Mouse (Mus musculus): ENCODE results near the gene Ankrd40. TPM values are rescaled to one million over a fixed set of nuclear protein-coding genes. Genes with fewer than 3 reads are reported as not detected.

Gene Ankrd40
- polyA plus RNA-seq, 1 experiment from 2014 or later: 9.2 TPM

DNA sequence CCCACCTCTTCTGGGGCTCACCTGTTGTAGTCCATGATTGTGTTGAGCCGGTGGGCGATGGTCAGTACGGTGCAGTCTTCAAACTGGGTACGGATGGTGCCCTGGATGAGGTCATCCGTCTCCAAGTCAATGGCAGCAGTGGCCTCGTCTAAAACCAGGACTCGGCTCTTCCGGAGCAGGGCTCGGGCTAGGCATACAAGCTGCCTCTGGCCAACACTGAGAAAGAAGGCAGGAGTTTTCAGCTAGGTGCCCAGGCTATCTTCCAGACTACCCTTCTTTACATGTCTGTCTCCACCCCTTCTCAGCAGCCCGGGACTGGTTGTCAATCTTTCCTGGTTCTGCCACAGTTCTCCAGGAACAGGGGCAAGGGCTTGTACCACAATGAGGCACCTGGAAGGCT is 18.1 kb downstream of the Ankrd40 start:
- no peak overlapping the region for H3K4me2 ChIP-seq (ENCODE audit: low read length)
- H3K27ac ChIP-seq (ENCODE audit: low read depth, low read length): no peak overlapping the region
- H3K4me3 ChIP-seq (ENCODE audit: low read length): no peak overlapping the region
- H3K9ac ChIP-seq (ENCODE audit: low read depth, low read length): no peak overlapping the region
- H3K27me3 ChIP-seq (replicated peaks; ENCODE audit: control insufficient read depth, insufficient read depth, low read length): no peaks in the 10 kb centered on the region
- H3K36me3 ChIP-seq (ENCODE audit: control insufficient read depth, insufficient read depth, low read length): no peaks in the 10 kb centered on the region
- H3K9me3 ChIP-seq (ENCODE audit: control insufficient read depth, low read length): no peaks in the 10 kb centered on the region
- WGBS: 83% methylated on average over 10 of the region's 10 CpGs
- no peak for ATAC-seq
- H3K4me1 ChIP-seq (ENCODE audit: control insufficient read depth, insufficient read depth, low read depth, low read length): peaks cover 9% of the 10 kb centered on the region

DNA sequence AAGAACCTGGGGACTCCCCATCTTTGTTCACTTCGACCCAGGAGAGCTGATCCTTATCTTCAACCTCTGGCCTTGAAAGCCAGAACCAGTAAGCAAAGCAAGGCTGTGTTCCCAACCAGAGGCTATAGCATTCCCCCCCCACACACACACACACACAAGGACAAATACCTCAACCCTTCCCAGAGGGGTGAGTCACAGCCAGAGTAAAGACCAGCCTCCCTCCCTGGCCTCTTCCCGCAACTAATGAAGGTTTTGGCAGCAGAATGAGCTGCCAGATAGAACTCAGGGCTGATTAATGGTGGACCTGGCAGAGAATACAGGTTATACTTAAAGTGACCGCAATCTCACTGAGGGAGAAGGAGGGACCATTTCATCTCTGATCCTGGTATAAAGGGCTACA is 18.8 kb downstream of the Ankrd40 start:
- H3K4me3 ChIP-seq (ENCODE audit: low read length): no peak overlapping the region
- no peak overlapping the region for H3K27ac ChIP-seq (ENCODE audit: low read depth, low read length)
- H3K27me3 ChIP-seq (replicated peaks; ENCODE audit: control insufficient read depth, insufficient read depth, low read length): no peaks in the 10 kb centered on the region
- peaks cover 9% of the 10 kb centered on the region for H3K4me1 ChIP-seq (ENCODE audit: control insufficient read depth, insufficient read depth, low read depth, low read length)
- H3K9ac ChIP-seq (ENCODE audit: low read depth, low read length): no peak overlapping the region
- H3K9me3 ChIP-seq (ENCODE audit: control insufficient read depth, low read length): no peaks in the 10 kb centered on the region
- WGBS: 70% methylated on average over 3 of the region's 3 CpGs
- no peak for ATAC-seq
- no peak overlapping the region for H3K4me2 ChIP-seq (ENCODE audit: low read length)
- no peaks in the 10 kb centered on the region for H3K36me3 ChIP-seq (ENCODE audit: control insufficient read depth, insufficient read depth, low read length)

DNA sequence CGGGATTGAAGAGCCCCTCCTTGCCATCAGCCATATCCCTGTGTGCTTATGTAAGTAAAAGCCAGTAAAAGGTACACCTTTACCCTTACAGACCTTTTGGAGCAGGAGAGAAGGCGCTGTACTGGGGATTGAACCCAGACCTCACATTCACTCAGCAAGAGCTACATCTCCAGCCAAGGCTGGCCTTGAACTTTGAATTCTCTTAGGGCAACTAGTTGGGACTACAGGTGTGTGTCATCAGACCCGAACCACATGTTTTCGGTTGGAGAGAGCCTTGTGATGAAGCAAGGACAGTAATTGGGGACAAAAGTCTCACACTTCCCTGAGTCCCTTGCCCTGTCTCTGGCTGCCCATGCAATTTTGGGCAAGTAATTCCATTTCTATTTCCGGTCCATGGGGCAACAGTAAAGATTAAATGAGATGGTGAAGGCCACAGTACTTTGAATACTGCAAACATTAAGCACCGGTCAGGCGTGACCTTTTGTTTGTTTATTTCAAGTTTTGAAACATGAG is 19.3 kb downstream of the Ankrd40 start:
- Histone ChIP-seq H3K36me3 (ENCODE audit: control insufficient read depth, insufficient read depth, low read length) (no peaks in the 10 kb centered on the region), H3K4me1 (ENCODE audit: control insufficient read depth, insufficient read depth, low read depth, low read length) (peaks cover 8% of the 10 kb centered on the region), H3K27me3 (replicated peaks; ENCODE audit: control insufficient read depth, insufficient read depth, low read length) (no peaks in the 10 kb centered on the region), H3K27ac (ENCODE audit: low read depth, low read length) (no peak overlapping the region), H3K9ac (ENCODE audit: low read depth, low read length) (no peak overlapping the region), H3K9me3 (ENCODE audit: control insufficient read depth, low read length) (no peaks in the 10 kb centered on the region), H3K4me3 (ENCODE audit: low read length) (no peak overlapping the region), H3K4me2 (ENCODE audit: low read length) (no peak overlapping the region)
- ATAC-seq: no peak
- WGBS: 87% methylated on average over 7 of the region's 7 CpGs

DNA sequence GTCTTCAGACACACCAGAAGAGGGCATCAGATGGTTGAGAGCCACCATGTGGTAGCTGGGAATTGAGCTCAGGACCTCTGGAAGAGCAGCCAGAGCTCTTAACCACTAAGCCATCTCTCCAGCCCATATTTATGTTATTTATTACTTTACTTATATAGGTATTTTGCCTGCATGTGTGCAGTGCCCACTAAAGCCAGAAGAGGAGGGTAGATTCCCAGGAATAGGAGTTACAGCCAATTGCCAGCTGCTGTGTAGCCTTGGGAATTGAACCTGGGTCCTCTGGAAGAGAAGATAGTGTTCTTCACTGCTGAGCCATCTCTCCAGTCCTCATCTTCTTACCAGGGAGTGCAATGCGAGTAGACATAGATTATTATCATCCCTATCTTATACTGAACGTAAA is 22.0 kb downstream of the Ankrd40 start:
- no peak overlapping the region for H3K27ac ChIP-seq (ENCODE audit: low read depth, low read length)
- H3K4me1 ChIP-seq (ENCODE audit: control insufficient read depth, insufficient read depth, low read depth, low read length): no peaks in the 10 kb centered on the region; the same call in 1 of the 2 replicates
- H3K9ac ChIP-seq (ENCODE audit: low read depth, low read length): no peak overlapping the region
- 88% methylated on average over 2 of the region's 2 CpGs for WGBS
- H3K36me3 ChIP-seq (ENCODE audit: control insufficient read depth, insufficient read depth, low read length): no peaks in the 10 kb centered on the region
- H3K4me3 ChIP-seq (ENCODE audit: low read length): no peak overlapping the region
- H3K4me2 ChIP-seq (ENCODE audit: low read length): no peak overlapping the region
- no peak for ATAC-seq
- H3K27me3 ChIP-seq (replicated peaks; ENCODE audit: control insufficient read depth, insufficient read depth, low read length): peaks cover 3% of the 10 kb centered on the region; the same call in 1 of the 2 replicates
- no peaks in the 10 kb centered on the region for H3K9me3 ChIP-seq (ENCODE audit: control insufficient read depth, low read length)

DNA sequence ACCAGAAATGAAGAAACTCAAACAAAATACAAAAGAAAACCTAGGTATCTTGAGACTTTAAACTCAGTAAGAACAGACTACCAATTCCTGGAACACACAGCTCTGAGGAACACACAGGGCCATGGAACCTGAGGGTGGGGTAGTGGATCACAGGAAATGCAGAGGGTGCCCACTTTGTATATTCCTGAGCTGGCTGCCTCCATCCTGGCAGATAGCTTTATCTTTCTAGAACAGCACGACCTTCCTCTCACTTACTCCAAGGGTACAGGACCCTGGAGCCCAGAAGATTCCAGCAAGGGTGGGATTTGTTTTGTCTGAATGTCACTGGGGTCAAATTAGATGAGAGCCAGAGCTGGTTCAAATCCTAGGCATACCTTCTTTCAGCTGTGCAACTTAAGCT is 22.5 kb downstream of the Ankrd40 start:
- WGBS: 69% methylated on average over 1 of the region's 1 CpGs
- Histone ChIP-seq H3K4me3 (ENCODE audit: low read length) (no peak overlapping the region), H3K4me2 (ENCODE audit: low read length) (no peak overlapping the region), H3K9me3 (ENCODE audit: control insufficient read depth, low read length) (no peaks in the 10 kb centered on the region), H3K9ac (ENCODE audit: low read depth, low read length) (no peak overlapping the region), H3K27me3 (replicated peaks; ENCODE audit: control insufficient read depth, insufficient read depth, low read length) (peaks cover 3% of the 10 kb centered on the region; the same call in 1 of the 2 replicates), H3K27ac (ENCODE audit: low read depth, low read length) (no peak overlapping the region), H3K4me1 (ENCODE audit: control insufficient read depth, insufficient read depth, low read depth, low read length) (no peaks in the 10 kb centered on the region; the same call in 1 of the 2 replicates), H3K36me3 (ENCODE audit: control insufficient read depth, insufficient read depth, low read length) (no peaks in the 10 kb centered on the region)
- ATAC-seq: no peak

DNA sequence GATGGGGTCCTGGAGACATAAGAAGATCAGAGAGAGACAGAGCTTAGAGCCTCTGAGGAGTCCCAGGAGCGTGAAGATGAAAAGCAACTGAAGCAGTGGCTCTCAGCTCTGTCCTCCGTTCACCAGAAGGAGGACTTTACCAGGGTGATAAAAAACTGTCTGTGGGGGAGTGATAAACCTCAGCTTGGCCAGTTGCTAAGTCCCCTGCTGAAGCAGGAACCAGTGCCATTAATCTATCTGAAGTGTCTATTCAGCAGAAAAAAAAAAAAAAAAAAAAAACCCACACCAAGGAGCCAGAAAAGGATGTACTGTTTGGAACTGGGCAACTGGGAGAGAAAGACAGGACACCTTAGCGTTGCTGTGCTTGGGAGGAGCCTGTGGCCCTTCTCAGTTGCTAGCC is 23.3 kb downstream of the Ankrd40 start:
- peaks cover 3% of the 10 kb centered on the region; the same call in 1 of the 2 replicates for H3K27me3 ChIP-seq (replicated peaks; ENCODE audit: control insufficient read depth, insufficient read depth, low read length)
- no peak overlapping the region for H3K4me2 ChIP-seq (ENCODE audit: low read length)
- no peaks in the 10 kb centered on the region; the same call in 1 of the 2 replicates for H3K4me1 ChIP-seq (ENCODE audit: control insufficient read depth, insufficient read depth, low read depth, low read length)
- H3K4me3 ChIP-seq (ENCODE audit: low read length): no peak overlapping the region
- 31% methylated on average over 3 of the region's 3 CpGs for WGBS
- ATAC-seq: no peak
- no peaks in the 10 kb centered on the region for H3K9me3 ChIP-seq (ENCODE audit: control insufficient read depth, low read length)
- H3K27ac ChIP-seq (ENCODE audit: low read depth, low read length): no peak overlapping the region
- no peaks in the 10 kb centered on the region for H3K36me3 ChIP-seq (ENCODE audit: control insufficient read depth, insufficient read depth, low read length)
- no peak overlapping the region for H3K9ac ChIP-seq (ENCODE audit: low read depth, low read length)

DNA sequence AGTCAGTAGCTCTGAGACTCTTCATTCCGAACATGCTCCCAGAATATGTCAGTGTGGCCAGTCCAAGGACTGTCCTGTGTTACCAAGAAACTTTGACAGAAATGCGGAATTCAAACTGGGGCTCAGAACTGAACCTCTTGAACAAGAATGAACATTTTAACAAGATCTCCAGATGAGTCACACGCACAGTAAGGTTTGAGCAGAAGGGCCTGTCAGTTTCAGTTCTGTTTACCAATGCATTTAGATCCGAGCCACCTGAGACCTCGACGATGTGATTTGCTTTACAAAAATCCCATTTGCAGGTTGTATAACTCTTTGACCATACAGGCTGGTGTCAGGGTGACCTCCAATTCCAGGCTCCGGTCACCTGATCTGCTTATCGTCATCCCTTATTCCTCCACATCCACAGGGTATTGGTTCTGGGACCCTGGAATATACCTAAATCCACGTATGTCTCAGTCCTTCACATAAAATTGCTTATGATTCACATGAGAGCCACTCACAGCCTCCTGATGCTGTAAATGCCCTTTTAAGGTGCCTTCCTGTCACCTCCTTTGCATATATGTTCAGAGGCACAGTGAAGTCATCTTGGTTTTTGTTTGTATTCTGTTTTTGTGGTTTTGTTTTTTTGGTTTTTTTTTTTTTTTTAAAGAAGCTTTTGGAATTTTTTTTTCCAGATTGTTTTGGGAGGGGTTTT is 27.9 kb downstream of the Ankrd40 start:
- Histone ChIP-seq H3K4me1 (ENCODE audit: control insufficient read depth, insufficient read depth, low read depth, low read length) (no peaks in the 10 kb centered on the region; the same call in 1 of the 2 replicates), H3K4me2 (ENCODE audit: low read length) (no peak overlapping the region), H3K27me3 (replicated peaks; ENCODE audit: control insufficient read depth, insufficient read depth, low read length) (peaks cover 3% of the 10 kb centered on the region; the same call in 1 of the 2 replicates), H3K9me3 (ENCODE audit: control insufficient read depth, low read length) (no peaks in the 10 kb centered on the region), H3K4me3 (ENCODE audit: low read length) (no peak overlapping the region), H3K9ac (ENCODE audit: low read depth, low read length) (no peak overlapping the region), H3K27ac (ENCODE audit: low read depth, low read length) (no peak overlapping the region), H3K36me3 (ENCODE audit: control insufficient read depth, insufficient read depth, low read length) (no peaks in the 10 kb centered on the region)
- no peak for ATAC-seq
- WGBS: 81% methylated on average over 9 of the region's 9 CpGs

DNA sequence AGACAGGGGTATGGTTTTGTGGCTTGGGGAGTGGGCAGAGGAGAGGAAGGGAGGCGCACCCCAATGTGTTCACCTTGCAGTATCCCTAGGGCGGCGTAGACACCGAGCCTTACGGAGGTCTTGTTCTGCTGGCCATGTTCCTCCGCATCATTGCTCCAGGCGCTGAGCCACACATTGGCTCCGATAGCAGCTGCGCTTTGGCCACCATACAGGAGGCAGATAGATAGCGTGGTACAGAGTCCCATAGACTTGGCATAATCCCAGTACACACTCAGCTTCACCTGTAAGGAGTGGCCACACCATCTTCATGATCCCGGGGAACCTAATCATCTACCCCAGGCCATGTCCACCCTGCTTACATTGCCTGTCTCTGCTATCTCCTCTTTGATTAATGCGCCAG is 31.4 kb downstream of the Ankrd40 start:
- no peak overlapping the region for H3K4me2 ChIP-seq (ENCODE audit: low read length)
- H3K9me3 ChIP-seq (ENCODE audit: control insufficient read depth, low read length): no peaks in the 10 kb centered on the region
- no peak overlapping the region for H3K9ac ChIP-seq (ENCODE audit: low read depth, low read length)
- H3K36me3 ChIP-seq (ENCODE audit: control insufficient read depth, insufficient read depth, low read length): no peaks in the 10 kb centered on the region
- 95% methylated on average over 12 of the region's 12 CpGs for WGBS
- peaks cover 3% of the 10 kb centered on the region; the same call in 1 of the 2 replicates for H3K27me3 ChIP-seq (replicated peaks; ENCODE audit: control insufficient read depth, insufficient read depth, low read length)
- no peak overlapping the region for H3K27ac ChIP-seq (ENCODE audit: low read depth, low read length)
- ATAC-seq: no peak
- H3K4me1 ChIP-seq (ENCODE audit: control insufficient read depth, insufficient read depth, low read depth, low read length): no peaks in the 10 kb centered on the region
- no peak overlapping the region for H3K4me3 ChIP-seq (ENCODE audit: low read length)

DNA sequence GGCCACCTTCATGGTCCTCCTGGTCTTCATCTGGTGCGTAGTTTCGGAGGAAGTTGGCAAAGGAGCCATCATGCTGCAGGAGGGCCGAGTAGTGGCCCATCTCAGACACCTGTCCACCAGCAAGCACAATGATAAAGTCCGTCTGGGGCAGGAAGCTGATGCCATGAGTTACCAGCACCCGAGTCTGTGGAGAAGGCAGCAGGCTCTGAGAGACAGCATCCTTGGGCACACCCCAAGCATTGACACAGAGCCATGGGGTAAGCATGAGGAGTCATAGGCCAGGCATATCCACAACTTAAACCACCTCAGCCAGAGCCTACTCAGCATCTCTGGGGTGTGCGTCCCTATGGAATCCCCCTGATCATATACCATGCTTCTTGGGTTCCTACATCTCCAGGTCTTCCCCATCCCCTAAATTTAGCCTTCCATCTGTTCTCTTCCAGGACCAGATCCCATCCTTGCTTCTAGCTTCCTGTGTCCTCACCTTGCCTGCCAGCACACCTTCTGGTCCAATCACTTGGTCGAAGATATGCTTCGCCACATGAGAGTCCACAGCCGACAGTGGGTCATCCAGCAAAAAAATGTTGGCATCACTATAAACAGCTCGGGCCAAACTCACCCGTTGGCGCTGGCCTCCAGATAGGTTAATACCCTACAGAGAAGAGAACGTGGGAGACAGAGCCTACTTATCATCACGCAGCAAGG is 33.5 kb downstream of the Ankrd40 start:
- H3K36me3 ChIP-seq (ENCODE audit: control insufficient read depth, insufficient read depth, low read length): no peaks in the 10 kb centered on the region
- no peak overlapping the region for H3K27ac ChIP-seq (ENCODE audit: low read depth, low read length)
- no peak overlapping the region for H3K9ac ChIP-seq (ENCODE audit: low read depth, low read length)
- no peak overlapping the region for H3K4me3 ChIP-seq (ENCODE audit: low read length)
- H3K9me3 ChIP-seq (ENCODE audit: control insufficient read depth, low read length): no peaks in the 10 kb centered on the region
- no peaks in the 10 kb centered on the region for H3K27me3 ChIP-seq (replicated peaks; ENCODE audit: control insufficient read depth, insufficient read depth, low read length)
- no peak overlapping the region for H3K4me2 ChIP-seq (ENCODE audit: low read length)
- ATAC-seq: no peak
- no peaks in the 10 kb centered on the region for H3K4me1 ChIP-seq (ENCODE audit: control insufficient read depth, insufficient read depth, low read depth, low read length)
- 92% methylated on average over 14 of the region's 14 CpGs for WGBS
